Mouse (Mus musculus) G1E (cell line): ENCODE results near the gene Ccdc106.

Experiments used
- CTCF ChIP-seq: IDR thresholded peaks from 2 replicates; pipeline ENCODE4 v1.5.1; 2012; ENCODE audit warnings: low read depth, low read length, inconsistent platforms, mixed read lengths
- GATA1 ChIP-seq: IDR thresholded peaks from 2 replicates; pipeline ENCODE4 v1.6.1; 2012; ENCODE audit warnings: borderline replicate concordance, low read length, inconsistent platforms, mixed read lengths
- POLR2AphosphoS5 ChIP-seq: IDR thresholded peaks from 2 replicates; pipeline ENCODE4 v1.6.1; 2012; ENCODE audit warnings: low read depth, low read length, inconsistent platforms; ENCODE audit not compliant: insufficient replicate concordance
- TAL1 ChIP-seq: conservative IDR thresholded peaks from 2 replicates; pipeline ENCODE4 v1.6.1; 2012; ENCODE audit warnings: low read depth, low read length, inconsistent platforms, mixed read lengths

DNA sequence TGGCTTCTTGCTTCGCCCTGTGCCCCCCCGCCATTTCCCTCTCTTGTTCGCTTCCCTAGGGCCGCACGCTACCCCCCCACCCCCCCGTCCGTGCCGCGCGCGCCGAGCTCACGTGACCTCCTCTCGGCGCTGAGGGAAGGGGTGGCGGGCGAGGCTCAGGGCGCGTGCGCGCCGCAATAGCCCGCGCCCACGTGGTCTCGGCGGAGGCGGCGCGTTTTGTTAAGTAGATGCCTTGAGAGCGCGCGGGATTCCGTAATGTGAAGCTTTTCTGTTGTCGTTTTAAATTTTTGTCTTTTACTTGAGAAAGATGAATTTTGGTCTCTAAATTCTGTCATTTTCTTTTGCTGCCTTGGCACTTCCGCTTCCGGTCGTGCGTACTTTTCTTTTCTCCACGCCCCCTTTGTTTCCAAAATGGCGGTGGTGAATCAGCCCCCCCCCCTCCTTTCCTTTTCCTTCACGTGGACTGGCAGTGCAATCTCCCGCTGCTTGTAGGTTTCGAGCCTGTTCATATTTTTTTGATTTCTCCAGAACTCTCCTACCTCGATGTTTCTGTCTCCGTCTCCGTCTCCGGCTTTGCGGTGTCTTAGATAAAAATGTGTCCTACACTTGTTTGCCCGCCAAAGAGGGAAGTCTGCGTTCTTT is 42.1 kb downstream of the Ccdc106 start:
- TF ChIP-seq POLR2AphosphoS5 (no peak), CTCF (no peak), GATA1 (no peak), TAL1 (no peak)
